Mouse (Mus musculus) heart, embryonic 11.5 days (tissue): Measurements from ENCODE around the gene Fam83c. TPM values are rescaled to one million over a fixed set of nuclear protein-coding genes. Genes with fewer than 3 reads are reported as not detected.

Experiments used
- ATAC-seq: fragments of 200-750 bp; cut with Nextera tagmentation; replicated peaks from 2 replicates; pipeline ENCODE4 v1.8.0; 2017; ENCODE audit warnings: moderate library complexity; ENCODE audit not compliant: insufficient number of reproducible peaks, low FRiP score, low TSS enrichment
- H3K27ac ChIP-seq: fragments of 300-500 bp; sonication (generic); 2 replicates; pipeline ENCODE4 v1.5.1; 2014; ENCODE audit warnings: mild to moderate bottlenecking, low read depth, low read length
- H3K27me3 ChIP-seq: fragments of 300-500 bp; sonication (generic); 2 replicates; pipeline ENCODE4 v1.6.1; 2014; ENCODE audit warnings: mild to moderate bottlenecking, low read length, mixed read lengths; ENCODE audit not compliant: control insufficient read depth, insufficient read depth
- H3K36me3 ChIP-seq: fragments of 300-500 bp; sonication (generic); 2 replicates; pipeline ENCODE4 v1.6.1; 2014; ENCODE audit warnings: mild to moderate bottlenecking, low read length, moderate library complexity, mixed read lengths; ENCODE audit not compliant: control insufficient read depth, insufficient read depth
- H3K4me1 ChIP-seq: fragments of 300-500 bp; sonication (generic); 2 replicates; pipeline ENCODE4 v1.6.1; 2014; ENCODE audit warnings: low read length; ENCODE audit not compliant: control insufficient read depth, insufficient read depth
- H3K4me2 ChIP-seq: fragments of 300-500 bp; sonication (generic); 2 replicates; pipeline ENCODE4 v1.6.1; 2014; ENCODE audit warnings: mild to moderate bottlenecking, moderate library complexity
- H3K4me3 ChIP-seq: fragments of 300-500 bp; sonication (generic); 2 replicates; pipeline ENCODE4 v1.5.1; 2014; ENCODE audit warnings: low read depth, low read length
- H3K9ac ChIP-seq: fragments of 300-500 bp; sonication (generic); 2 replicates; pipeline ENCODE4 v1.6.1; 2014; ENCODE audit warnings: mild to moderate bottlenecking, low read depth, low read length, moderate library complexity
- H3K9me3 ChIP-seq: fragments of 300-500 bp; sonication (generic); replicated peaks from 2 replicates; pipeline ENCODE4 v1.6.1; 2016; ENCODE audit warnings: low read length; ENCODE audit not compliant: control insufficient read depth
- WGBS: fragments of 180-500 bp; shearing (Covaris S2); extraction: QIAGEN DNeasy Blood & Tissue Kit; methylation state at CpG from one replicate; pipeline ENCODE4 v1.1.7; 2014; ENCODE audit not compliant: insufficient replicate concordance; 5-methylcytosine and 5-hydroxymethylcytosine counted together
- polyA plus RNA-seq: library from polyadenylated mRNA; unstranded; fragments of >200 nt; fragmentation: Nextera tagmentation; extraction: Ambion mirVana; gene quantifications from 2 replicates; pipeline ENCODE4 v1.2.1, GENCODE M21; 2014

Fam83c gene
- polyA plus RNA-seq, 1 experiment from 2014 or later = 0.06 TPM

DNA sequence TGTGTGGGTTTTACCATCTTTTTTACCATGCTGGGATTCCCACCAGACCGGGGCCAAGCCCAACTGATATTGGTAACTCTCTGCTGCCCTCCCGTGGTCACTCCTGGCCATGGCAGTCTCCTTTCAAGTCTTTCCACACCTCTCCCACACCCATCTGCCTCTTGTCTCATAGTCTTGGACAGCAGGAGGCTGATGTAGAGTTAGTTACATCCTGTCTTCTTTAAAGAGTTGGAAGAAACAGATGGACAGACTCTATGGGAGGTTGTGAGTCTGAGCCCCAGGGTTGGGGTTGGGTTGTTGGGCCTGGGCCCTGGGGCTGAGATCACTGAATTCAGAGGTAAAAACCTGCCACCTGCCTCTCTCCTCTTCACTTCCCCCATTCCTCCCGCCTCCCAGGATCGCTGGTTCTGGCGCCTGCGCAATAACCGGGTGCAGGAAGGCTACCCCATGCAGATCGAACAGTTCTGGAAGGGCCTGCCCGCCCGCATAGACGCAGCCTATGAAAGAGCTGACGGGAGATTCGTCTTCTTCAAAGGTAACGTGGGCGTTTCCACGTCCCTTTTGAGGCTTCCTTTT lies 22.7 kb downstream of the Fam83c start:
- no peak for ATAC-seq
- no peak overlapping the region for H3K27ac ChIP-seq
- no peak overlapping the region for H3K4me3 ChIP-seq
- 42% methylated on average over 16 of the region's 16 CpGs for WGBS
- no peak overlapping the region for H3K4me2 ChIP-seq
- H3K9ac ChIP-seq = no peak overlapping the region
- no peaks in the 10 kb centered on the region for H3K4me1 ChIP-seq
- no peaks in the 10 kb centered on the region for H3K27me3 ChIP-seq
- H3K9me3 ChIP-seq = no peaks in the 10 kb centered on the region
- no peaks in the 10 kb centered on the region for H3K36me3 ChIP-seq

DNA sequence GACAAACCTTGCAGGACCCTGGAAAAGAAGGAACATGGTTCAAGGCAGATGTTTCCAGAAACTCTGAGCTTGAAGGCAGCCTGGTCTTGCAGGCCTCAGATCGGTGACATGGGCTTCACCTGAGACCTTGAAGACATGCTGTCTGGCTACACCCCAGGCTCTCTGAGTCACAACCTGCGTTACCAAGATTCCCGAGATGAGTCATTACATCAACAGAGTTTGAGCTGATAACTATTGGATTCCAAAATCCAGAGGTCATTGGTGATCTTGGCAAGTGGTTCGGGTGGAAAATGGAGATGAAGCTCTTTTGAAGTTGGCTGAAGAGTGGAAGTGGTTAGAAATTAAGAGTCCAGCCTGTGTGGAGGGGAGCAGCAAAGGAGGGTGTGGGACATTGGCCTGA lies 25.0 kb downstream of the Fam83c start:
- H3K9me3 ChIP-seq = no peaks in the 10 kb centered on the region
- 64% methylated on average over 4 of the region's 4 CpGs for WGBS
- no peaks in the 10 kb centered on the region for H3K36me3 ChIP-seq
- H3K9ac ChIP-seq = no peak overlapping the region
- H3K4me2 ChIP-seq = no peak overlapping the region
- no peaks in the 10 kb centered on the region for H3K27me3 ChIP-seq
- no peak for ATAC-seq
- H3K27ac ChIP-seq = no peak overlapping the region
- peaks cover 5% of the 10 kb centered on the region; the same call in 1 of the 2 replicates for H3K4me1 ChIP-seq
- H3K4me3 ChIP-seq = no peak overlapping the region

DNA sequence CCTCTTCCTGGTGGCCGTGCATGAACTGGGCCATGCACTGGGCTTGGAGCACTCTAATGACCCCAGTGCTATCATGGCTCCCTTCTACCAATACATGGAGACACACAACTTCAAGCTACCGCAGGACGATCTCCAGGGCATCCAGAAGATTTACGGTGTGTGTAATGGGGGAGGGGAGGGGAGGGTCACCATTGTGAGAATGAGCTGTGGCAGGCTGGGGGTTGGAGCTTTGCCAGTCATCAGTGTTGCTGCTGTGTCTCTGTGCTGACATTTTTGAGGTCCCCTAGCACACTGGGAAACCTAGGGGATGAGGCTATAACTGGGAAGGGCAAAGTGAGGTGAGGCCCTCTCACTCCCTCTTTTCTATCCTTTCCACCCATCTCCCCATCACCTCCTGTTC lies 27.2 kb downstream of the Fam83c start:
- no peaks in the 10 kb centered on the region for H3K9me3 ChIP-seq
- 79% methylated on average over 4 of the region's 4 CpGs for WGBS
- H3K36me3 ChIP-seq = no peaks in the 10 kb centered on the region
- H3K4me2 ChIP-seq = no peak overlapping the region
- peaks cover 5% of the 10 kb centered on the region; the same call in 1 of the 2 replicates for H3K4me1 ChIP-seq
- no peak overlapping the region for H3K4me3 ChIP-seq
- no peak overlapping the region for H3K27ac ChIP-seq
- no peak overlapping the region for H3K9ac ChIP-seq
- H3K27me3 ChIP-seq = no peaks in the 10 kb centered on the region
- no peak for ATAC-seq

DNA sequence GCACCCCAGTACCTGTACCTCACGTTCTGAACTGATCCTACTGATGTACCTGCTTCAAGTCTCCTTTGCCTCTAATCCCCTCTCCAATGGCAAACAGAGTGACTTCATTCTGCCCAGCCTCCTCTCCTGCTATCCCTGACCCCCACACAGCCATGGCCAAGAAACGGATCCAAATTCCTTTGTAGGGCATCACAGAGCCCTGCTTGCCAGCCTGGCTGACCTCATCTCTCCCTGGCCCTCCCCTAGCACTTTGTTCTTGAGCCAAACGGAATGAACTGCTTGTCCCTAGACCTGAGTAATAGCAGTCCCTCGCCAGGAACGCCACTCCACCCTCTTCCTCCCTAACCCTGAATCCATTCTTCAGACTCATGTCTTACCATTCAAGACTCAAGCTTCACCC lies 28.1 kb downstream of the Fam83c start:
- Histone ChIP-seq H3K4me1 (peaks cover 5% of the 10 kb centered on the region; the same call in 1 of the 2 replicates), H3K27me3 (no peaks in the 10 kb centered on the region), H3K4me3 (no peak overlapping the region), H3K9me3 (no peaks in the 10 kb centered on the region), H3K27ac (no peak overlapping the region), H3K9ac (no peak overlapping the region), H3K4me2 (no peak overlapping the region), H3K36me3 (no peaks in the 10 kb centered on the region)
- ATAC-seq = no peak
- 64% methylated on average over 5 of the region's 5 CpGs for WGBS

DNA sequence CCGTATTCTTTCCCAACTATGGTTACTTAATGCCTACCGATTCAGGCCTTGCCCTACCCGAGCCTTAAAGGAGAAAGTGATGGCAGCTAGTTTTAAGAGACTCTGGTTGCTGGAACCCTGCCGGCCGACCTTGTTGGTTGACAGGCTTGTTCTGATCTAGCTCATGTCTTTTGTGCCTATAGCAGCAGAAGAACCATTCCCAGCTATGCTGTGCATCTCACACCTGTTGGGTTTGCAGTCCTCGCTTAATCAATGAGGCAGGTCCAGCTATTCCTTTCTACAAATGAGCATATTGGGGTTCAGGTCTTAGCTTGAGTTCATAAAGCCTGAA lies 28.8 kb downstream of the Fam83c start:
- Histone ChIP-seq H3K4me2 (no peak overlapping the region), H3K4me3 (no peak overlapping the region), H3K27me3 (no peaks in the 10 kb centered on the region), H3K27ac (no peak overlapping the region), H3K9me3 (no peaks in the 10 kb centered on the region), H3K36me3 (no peaks in the 10 kb centered on the region), H3K9ac (no peak overlapping the region), H3K4me1 (peaks cover 5% of the 10 kb centered on the region; the same call in 1 of the 2 replicates)
- ATAC-seq = no peak
- 72% methylated on average over 6 of the region's 6 CpGs for WGBS

DNA sequence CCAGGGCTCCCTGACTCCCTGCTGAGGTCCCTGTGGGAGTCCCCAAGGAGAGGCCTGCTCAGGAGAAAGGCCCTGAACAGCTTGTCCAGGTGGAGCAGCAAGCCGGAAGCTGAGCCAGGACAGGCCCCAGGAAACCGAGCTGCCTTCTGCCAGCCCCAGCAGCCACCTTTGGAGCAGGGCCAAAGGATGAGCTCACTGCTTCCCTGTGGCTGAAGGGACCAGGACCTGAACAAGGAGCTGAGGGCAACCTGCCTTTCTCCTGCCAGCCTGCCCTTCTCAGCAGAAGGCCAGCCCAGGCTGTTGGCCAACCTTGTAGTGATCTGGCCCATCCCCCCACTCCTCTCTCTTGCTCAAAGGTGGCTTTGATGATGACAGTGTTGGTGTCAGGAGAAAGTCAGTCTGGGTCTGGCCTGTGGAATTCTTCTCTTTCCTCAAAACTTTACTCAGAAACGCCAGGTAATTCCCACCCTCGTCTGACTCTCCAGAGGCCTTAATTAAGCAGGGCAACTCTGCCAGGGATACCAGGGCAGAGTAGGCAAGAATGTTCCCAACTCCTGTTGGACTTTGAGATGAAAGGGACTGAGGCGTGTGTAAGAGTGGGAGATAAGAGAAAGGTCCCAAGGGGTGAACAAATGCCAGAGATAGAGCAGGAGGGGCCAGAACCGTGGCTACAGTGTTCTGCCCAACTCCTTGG lies 29.3 kb downstream of the Fam83c start:
- H3K27me3 ChIP-seq = no peaks in the 10 kb centered on the region
- no peak overlapping the region for H3K4me2 ChIP-seq
- no peak overlapping the region for H3K4me3 ChIP-seq
- no peaks in the 10 kb centered on the region for H3K9me3 ChIP-seq
- 37% methylated on average over 6 of the region's 6 CpGs for WGBS
- H3K27ac ChIP-seq = no peak overlapping the region
- no peaks in the 10 kb centered on the region for H3K36me3 ChIP-seq
- H3K4me1 ChIP-seq = peaks cover 5% of the 10 kb centered on the region; the same call in 1 of the 2 replicates
- ATAC-seq = no peak
- 0 out of 2 replicates have a peak overlapping the region, but pooled peaks have one; percentile 6 for H3K9ac ChIP-seq

DNA sequence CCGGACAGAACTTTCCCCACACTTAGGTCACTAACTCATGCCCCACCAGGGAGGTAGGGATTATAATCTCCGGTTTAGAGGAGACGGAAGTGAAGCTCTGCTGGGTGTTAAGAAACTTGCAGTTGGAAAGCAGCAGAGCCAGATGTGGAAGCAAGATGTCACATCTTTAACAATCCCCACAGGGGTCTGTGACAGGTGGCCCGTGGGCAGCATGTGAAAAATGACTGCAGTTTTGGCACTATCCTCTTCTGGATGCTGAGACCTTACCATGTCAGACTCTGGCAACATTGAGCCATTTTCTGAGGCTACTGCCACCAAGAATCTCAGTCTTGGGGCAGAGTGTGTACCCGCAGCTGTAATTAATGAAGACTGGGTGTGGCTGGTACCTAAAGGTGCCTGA lies 30.6 kb downstream of the Fam83c start:
- Histone ChIP-seq H3K4me2 (no peak overlapping the region), H3K27me3 (no peaks in the 10 kb centered on the region), H3K9me3 (no peaks in the 10 kb centered on the region), H3K4me3 (no peak overlapping the region), H3K9ac (no peak overlapping the region), H3K27ac (no peak overlapping the region), H3K36me3 (no peaks in the 10 kb centered on the region), H3K4me1 (peaks cover 5% of the 10 kb centered on the region; the same call in 1 of the 2 replicates)
- 66% methylated on average over 5 of the region's 5 CpGs for WGBS
- ATAC-seq = no peak

DNA sequence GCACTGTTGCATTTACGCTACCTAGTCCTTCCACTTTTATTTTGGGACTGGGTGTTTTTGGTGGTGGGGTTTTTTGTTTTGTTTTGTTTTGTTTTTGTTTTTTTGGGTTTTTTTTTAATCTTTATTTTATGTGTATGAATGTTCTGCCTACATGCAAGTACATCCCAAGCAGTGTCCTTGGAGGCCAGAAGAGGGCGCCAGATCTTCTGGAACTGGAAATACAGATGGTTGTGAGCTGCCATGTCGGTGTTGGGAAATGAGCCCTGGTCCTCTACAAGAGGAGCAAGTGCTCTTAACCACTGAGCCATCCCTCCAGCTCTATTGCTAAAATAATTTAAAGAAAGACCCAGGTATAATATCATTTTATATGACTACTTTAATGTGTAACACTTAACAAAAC lies 31.9 kb downstream of the Fam83c start:
- H3K4me1 ChIP-seq = peaks cover 5% of the 10 kb centered on the region; the same call in 1 of the 2 replicates
- 48% methylated on average over 3 of the region's 3 CpGs for WGBS
- no peak for ATAC-seq

DNA sequence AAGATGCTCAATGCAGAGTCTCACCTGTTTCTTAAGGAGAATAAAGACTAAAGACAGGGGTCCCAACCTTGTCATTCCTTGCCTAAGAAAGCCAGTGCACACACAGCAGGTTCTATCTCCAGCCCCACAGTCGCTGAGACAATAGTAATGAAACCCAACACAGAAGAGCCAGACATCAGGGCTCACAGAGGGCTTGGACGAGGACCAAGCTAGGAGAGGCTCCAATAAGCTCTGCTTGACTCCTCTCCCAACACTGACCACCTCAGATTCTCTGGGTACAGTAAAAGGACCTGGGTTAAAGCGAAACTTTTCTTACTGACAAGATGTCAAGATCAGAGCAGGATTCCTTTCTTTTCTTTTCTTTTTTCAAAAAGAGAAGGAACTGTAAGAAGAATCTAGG lies 36.0 kb downstream of the Fam83c start:
- no peak overlapping the region for H3K4me3 ChIP-seq
- H3K4me1 ChIP-seq = no peaks in the 10 kb centered on the region
- H3K9me3 ChIP-seq = no peaks in the 10 kb centered on the region
- ATAC-seq = no peak
- H3K27ac ChIP-seq = no peak overlapping the region
- no peaks in the 10 kb centered on the region for H3K36me3 ChIP-seq
- WGBS = 56% methylated on average over 3 of the region's 3 CpGs
- no peak overlapping the region for H3K9ac ChIP-seq
- H3K4me2 ChIP-seq = no peak overlapping the region
- peaks cover 5% of the 10 kb centered on the region; the same call in 1 of the 2 replicates for H3K27me3 ChIP-seq

More for the DNA sequence above, 31.9 kb downstream of the Fam83c start:
- Histone ChIP-seq H3K27me3 (peaks cover 5% of the 10 kb centered on the region; the same call in 1 of the 2 replicates), H3K36me3 (no peaks in the 10 kb centered on the region), H3K4me3 (no peak overlapping the region), H3K9ac (no peak overlapping the region), H3K27ac (no peak overlapping the region), H3K4me2 (no peak overlapping the region), H3K9me3 (no peaks in the 10 kb centered on the region)
